Mouse (Mus musculus) stomach, postnatal 0 days (tissue): Measurements from ENCODE around the gene Fam206a. TPM values are rescaled to one million over a fixed set of nuclear protein-coding genes. Genes with fewer than 3 reads are reported as not detected.
A peak's percentile ranks its signal among the peaks of the same experiment; 100 is the strongest.

Experiments
- ATAC-seq: fragments of 200-750 bp; cut with Nextera tagmentation; 2 replicates; pipeline ENCODE4 v1.8.0; 2017; ENCODE audit not compliant: low FRiP score, low TSS enrichment
- DNase-seq: peaks from one replicate; pipeline ENCODE4 v3.0.0-alpha.2; 2016; ENCODE audit warnings: low spot score
- H3K27ac ChIP-seq: fragments of 300-500 bp; sonication (generic); replicated peaks from 2 replicates; pipeline ENCODE4 v1.5.1; 2014; ENCODE audit warnings: mild to moderate bottlenecking, control low read depth
- H3K27me3 ChIP-seq: fragments of 300-500 bp; sonication (generic); 2 replicates; pipeline ENCODE4 v1.6.1; 2014; ENCODE audit warnings: low read length; ENCODE audit not compliant: control insufficient read depth, insufficient read depth
- H3K36me3 ChIP-seq: fragments of 300-500 bp; sonication (generic); 2 replicates; pipeline ENCODE4 v1.6.1; 2014; ENCODE audit warnings: low read length, mixed read lengths; ENCODE audit not compliant: control insufficient read depth, insufficient read depth
- H3K4me1 ChIP-seq: fragments of 300-500 bp; sonication (generic); replicated peaks from 2 replicates; pipeline ENCODE4 v1.6.1; 2014; ENCODE audit warnings: antibody characterized with exemption; ENCODE audit not compliant: control insufficient read depth, insufficient read depth
- H3K4me2 ChIP-seq: fragments of 300-500 bp; sonication (generic); replicated peaks from 2 replicates; pipeline ENCODE4 v1.6.1; 2014; ENCODE audit warnings: low read depth, mild to moderate bottlenecking, control low read depth, moderate library complexity
- H3K4me3 ChIP-seq: fragments of 300-500 bp; sonication (generic); 2 replicates; pipeline ENCODE4 v1.5.1; 2014; ENCODE audit warnings: low read depth, low read length, control low read depth
- H3K9ac ChIP-seq: fragments of 300-500 bp; sonication (generic); 2 replicates; pipeline ENCODE4 v1.6.1; 2014; ENCODE audit warnings: mild to moderate bottlenecking, low read length, control low read depth, mixed read lengths
- H3K9me3 ChIP-seq: fragments of 300-500 bp; sonication (generic); 2 replicates; pipeline ENCODE4 v1.6.1; 2016; ENCODE audit warnings: low read length; ENCODE audit not compliant: control insufficient read depth
- CTCF ChIP-seq: IDR thresholded peaks from 2 replicates; pipeline ENCODE4 v1.5.1; 2016; ENCODE audit warnings: antibody characterized with exemption, low read depth, mild to moderate bottlenecking, moderate library complexity
- EP300 ChIP-seq: optimal IDR thresholded peaks from 2 replicates; pipeline ENCODE3; 2016; ENCODE audit warnings: antibody characterized with exemption
- whole genome bisulfite sequencing: fragments of 180-500 bp; shearing (Covaris S2); extraction: QIAGEN DNeasy Blood & Tissue Kit; methylation state at CpG from one replicate; pipeline ENCODE4 v1.1.7; 2014; 5-methylcytosine and 5-hydroxymethylcytosine counted together
- polyA plus RNA-seq: library from polyadenylated mRNA; unstranded; fragments of >200 nt; fragmentation: Nextera tagmentation; extraction: Ambion mirVana; gene quantifications from 2 replicates; pipeline ENCODE4 v1.2.1, GENCODE M21; 2015

Gene Fam206a
- polyA plus RNA-seq, 1 experiment from 2014 or later, result 4.5 TPM

DNA sequence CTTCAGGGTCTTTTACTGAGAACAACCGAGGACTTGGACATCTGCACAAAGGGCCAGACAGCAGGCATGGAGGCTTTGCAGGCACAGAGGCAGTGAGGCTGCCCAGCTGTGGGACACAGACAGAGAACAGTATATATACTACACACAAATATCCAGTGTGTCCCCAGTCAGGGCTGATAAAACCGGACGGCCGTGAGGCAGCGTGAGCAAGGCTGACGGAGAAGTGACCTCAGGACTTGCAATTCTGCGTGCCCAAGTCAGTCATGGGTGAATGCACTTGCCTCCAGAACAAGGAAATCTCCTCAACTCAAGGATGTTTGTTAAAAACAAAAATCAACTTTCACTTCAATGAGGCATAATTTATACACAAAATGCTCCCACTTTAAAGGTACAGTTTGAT is 29.9 kb downstream of the Fam206a start:
- H3K9ac ChIP-seq, result no peak overlapping the region
- ATAC-seq, result no peak
- H3K36me3 ChIP-seq, result 0 out of 2 replicates have a peak, but pooled peaks cover 3% of the 10 kb centered on the region
- H3K4me3 ChIP-seq, result no peak overlapping the region
- H3K4me1 ChIP-seq, result no peaks in the 10 kb centered on the region
- H3K27ac ChIP-seq, result no peak overlapping the region
- no peak for TF ChIP-seq CTCF
- no peaks in the 10 kb centered on the region for H3K27me3 ChIP-seq
- 81% methylated on average over 7 of the region's 7 CpGs for WGBS
- H3K4me2 ChIP-seq, result no peak overlapping the region
- H3K9me3 ChIP-seq, result no peaks in the 10 kb centered on the region
- no peak for DNase-seq

DNA sequence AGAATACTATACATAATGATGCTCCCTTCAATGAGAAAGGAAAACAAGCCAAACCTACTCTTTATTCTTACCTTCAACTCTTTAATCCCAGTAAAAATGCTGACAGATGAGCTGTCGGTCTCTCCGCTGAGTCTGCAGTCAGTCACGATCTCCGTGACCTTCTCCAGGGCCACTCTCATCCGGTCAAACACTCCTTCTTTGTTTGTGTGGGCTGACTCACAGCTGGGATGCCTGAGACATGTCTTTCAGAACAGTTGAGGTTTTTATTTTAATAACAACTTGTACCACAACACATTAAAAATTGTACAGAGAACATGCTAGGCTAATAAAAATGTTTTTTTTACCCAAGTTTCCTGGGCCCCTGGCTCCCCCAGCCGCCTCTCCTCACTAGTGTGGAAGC is 35.5 kb downstream of the Fam206a start:
- H3K9me3 ChIP-seq, result no peaks in the 10 kb centered on the region

GRCm38 (mm10) chr4:56840297-56840696 is 38.2 kb downstream of the Fam206a start:
- 54% methylated on average over 3 of the region's 3 CpGs for WGBS

More for the DNA sequence above, 35.5 kb downstream of the Fam206a start:
- Histone ChIP-seq H3K27ac (no peak overlapping the region), H3K9ac (no peak overlapping the region), H3K4me1 (no peaks in the 10 kb centered on the region), H3K36me3 (no peaks in the 10 kb centered on the region; the same call in 1 of the 2 replicates), H3K27me3 (no peaks in the 10 kb centered on the region), H3K4me2 (no peak overlapping the region), H3K4me3 (no peak overlapping the region)
- no peak for DNase-seq
- no peak for TF ChIP-seq CTCF
- no peak for TF ChIP-seq EP300
- 74% methylated on average over 6 of the region's 6 CpGs for WGBS
- ATAC-seq, result no peak

DNA sequence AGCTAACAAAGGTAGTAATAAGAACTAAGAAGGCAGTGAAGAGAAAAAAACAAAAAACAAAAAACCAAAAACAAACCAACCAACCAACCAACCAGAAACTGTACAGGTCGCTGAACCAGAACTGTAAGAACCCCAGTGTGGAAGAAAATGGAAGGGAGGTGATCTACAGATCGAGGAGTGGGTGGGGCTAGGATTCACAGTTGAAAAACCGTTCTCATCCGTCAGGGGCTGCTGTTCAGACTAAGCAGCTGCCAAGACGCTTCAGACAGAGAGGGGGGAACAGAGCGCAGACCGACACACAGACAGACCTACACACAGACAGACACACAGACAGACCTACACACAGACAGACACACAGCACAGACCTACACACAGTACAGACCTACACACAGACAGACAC is 40.4 kb downstream of the Fam206a start:
- 69% methylated on average over 7 of the region's 7 CpGs for WGBS
- TF ChIP-seq CTCF (no peak), EP300 (no peak)

More at GRCm38 (mm10) chr4:56840297-56840696, 38.2 kb downstream of the Fam206a start:
- Histone ChIP-seq H3K4me3 (no peak overlapping the region), H3K36me3 (no peaks in the 10 kb centered on the region; the same call in 1 of the 2 replicates), H3K4me2 (no peak overlapping the region), H3K4me1 (no peaks in the 10 kb centered on the region), H3K9ac (no peak overlapping the region), H3K27me3 (no peaks in the 10 kb centered on the region), H3K9me3 (no peaks in the 10 kb centered on the region), H3K27ac (no peak overlapping the region)
- DNase-seq (no peak), ATAC-seq (no peak)
- TF ChIP-seq EP300 (no peak), CTCF (no peak)

GRCm38 (mm10) chr4:56843963-56844362 is 41.8 kb downstream of the Fam206a start:
- no peaks in the 10 kb centered on the region for H3K4me1 ChIP-seq
- no peak overlapping the region for H3K9ac ChIP-seq
- H3K4me3 ChIP-seq, result no peak overlapping the region
- no peak for DNase-seq
- ATAC-seq, result no peak
- H3K27ac ChIP-seq, result no peak overlapping the region
- no peaks in the 10 kb centered on the region for H3K9me3 ChIP-seq
- H3K27me3 ChIP-seq, result no peaks in the 10 kb centered on the region
- H3K36me3 ChIP-seq, result no peaks in the 10 kb centered on the region; the same call in 1 of the 2 replicates
- TF ChIP-seq CTCF, result peak; percentile 42
- no peak for TF ChIP-seq EP300
- no peak overlapping the region for H3K4me2 ChIP-seq
- WGBS, result 95% methylated on average over 2 of the region's 2 CpGs

More for the DNA sequence above, 40.4 kb downstream of the Fam206a start:
- ATAC-seq (no peak), DNase-seq (no peak)
- H3K9me3 ChIP-seq, result no peaks in the 10 kb centered on the region
- H3K4me2 ChIP-seq, result no peak overlapping the region
- H3K9ac ChIP-seq, result no peak overlapping the region
- no peaks in the 10 kb centered on the region; the same call in 1 of the 2 replicates for H3K36me3 ChIP-seq
- no peaks in the 10 kb centered on the region for H3K27me3 ChIP-seq
- H3K4me3 ChIP-seq, result no peak overlapping the region
- H3K27ac ChIP-seq, result no peak overlapping the region
- H3K4me1 ChIP-seq, result no peaks in the 10 kb centered on the region

GRCm38 (mm10) chr4:56844911-56845310 is 42.8 kb downstream of the Fam206a start:
- Histone ChIP-seq H3K27ac (no peak overlapping the region), H3K4me2 (no peak overlapping the region), H3K9ac (no peak overlapping the region), H3K4me3 (no peak overlapping the region), H3K27me3 (no peaks in the 10 kb centered on the region), H3K9me3 (no peaks in the 10 kb centered on the region), H3K36me3 (no peaks in the 10 kb centered on the region; the same call in 1 of the 2 replicates), H3K4me1 (no peaks in the 10 kb centered on the region)
- ATAC-seq (no peak), DNase-seq (no peak)
- TF ChIP-seq EP300 (no peak), CTCF (no peak)
- 81% methylated on average over 4 of the region's 4 CpGs for WGBS
